Mouse (Mus musculus) cerebellum, postnatal 10 days (tissue): Measurements from ENCODE around the gene Slc24a2.

Experiments
- DNase-seq, 2 experiments: peaks; one replicate each; pipeline ENCODE4 v3.0.0; 2021; ENCODE audit warnings: mixed read lengths in 2 of 2

The Slc24a2 gene

DNA sequence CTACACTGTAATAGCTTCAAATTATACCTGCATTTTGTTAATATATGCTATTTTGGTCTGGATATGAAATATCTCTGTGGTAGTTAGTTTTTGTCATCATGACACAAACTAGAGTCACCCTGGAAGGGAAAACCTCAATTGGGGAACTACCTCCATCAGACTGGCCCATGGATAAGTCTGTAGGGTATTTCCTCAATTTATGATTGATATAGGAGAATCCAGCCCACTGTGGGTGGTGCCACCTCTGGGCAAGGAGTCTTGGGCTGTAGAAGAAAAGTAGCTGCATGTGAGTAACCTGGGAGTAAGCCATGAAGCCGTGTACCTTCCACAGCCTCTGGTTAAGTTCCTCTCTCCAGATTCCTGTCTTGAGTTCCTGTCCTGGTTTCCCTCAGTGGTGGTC lies 281.5 kb downstream of the Slc24a2 start:
- no peak for DNase-seq

DNA sequence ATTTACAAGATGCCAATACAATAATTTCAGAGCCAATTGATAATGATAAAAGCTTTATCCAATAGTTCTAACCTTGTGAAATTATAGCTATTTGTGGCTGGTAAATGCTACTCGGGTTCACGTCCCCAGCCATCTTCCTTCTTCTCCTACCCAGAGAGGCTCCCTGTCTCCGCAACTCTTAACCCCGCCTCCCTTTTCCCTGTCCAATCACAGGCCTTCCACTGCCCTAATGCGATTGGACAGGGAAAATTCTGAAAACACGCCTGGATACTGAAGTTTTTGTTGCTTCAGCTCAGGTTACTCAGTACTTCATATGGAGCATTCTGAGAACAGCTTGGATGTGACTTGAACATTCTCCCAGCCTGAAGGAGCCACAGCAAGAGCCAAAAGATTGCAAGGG lies 287.0 kb downstream of the Slc24a2 start:
- no peak for DNase-seq

DNA sequence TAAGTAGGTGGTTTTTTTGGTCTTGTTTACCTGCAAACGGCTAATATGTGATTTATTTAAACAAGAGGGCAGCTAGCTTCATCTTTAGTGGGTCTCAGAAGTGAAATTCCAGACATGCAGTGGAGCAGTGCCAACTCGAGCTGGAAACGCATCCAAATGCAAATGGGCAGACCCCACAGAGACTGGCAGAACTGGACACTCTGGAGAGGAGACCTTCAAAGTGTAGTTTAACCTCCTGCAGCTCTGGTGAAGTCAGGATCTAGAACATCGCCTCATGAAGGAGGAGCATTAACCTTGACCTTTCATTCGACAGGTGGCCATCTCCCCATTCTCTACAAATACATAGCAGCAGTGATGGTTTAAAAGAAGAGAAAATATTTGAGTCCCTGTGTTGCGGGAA lies 287.6 kb downstream of the Slc24a2 start:
- DNase-seq: peak in 1 of 2 experiments; percentile 49

DNA sequence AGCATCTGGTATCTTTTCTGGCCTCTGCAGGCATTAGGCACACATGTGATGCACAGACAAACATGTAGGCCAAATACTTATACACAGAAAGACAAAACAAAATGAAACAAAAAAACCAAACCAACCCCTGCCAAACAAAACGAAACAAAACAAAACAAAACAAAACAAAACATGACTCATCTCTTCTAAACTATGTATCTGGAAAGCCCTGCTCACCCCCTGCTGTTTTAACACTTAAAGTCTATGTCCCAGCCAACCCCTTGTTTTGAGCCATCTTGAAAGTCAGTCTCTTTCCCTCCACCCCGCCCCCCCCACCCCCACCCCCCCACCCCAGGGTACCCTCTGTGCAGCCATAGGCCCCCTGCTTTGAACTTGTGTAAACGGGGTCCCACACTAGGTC lies 293.6 kb downstream of the Slc24a2 start:
- no peak for DNase-seq

DNA sequence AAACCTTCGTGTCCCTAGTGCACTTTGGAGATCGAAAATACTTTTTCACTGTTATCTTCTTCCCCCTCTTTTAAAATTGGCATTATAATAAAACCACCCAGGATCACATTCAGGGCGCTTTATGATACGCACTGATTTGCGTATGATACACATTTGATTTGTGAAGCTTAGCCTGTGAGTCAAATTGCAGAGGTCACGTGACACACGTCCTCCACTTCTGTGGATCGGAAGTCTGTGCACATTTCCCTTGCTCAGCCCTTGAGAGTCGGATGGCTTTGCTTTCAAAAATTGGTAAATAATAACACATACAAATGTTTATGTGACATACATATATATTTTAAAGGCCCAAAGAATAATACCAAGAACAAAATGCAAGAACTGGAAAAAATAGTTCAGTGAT lies 294.1 kb downstream of the Slc24a2 start:
- DNase-seq: no peak
